Mouse (Mus musculus): ENCODE measurements around the gene Sacm1l. TPM values are rescaled to one million over a fixed set of nuclear protein-coding genes. Genes with fewer than 3 reads are reported as not detected.

Sacm1l gene
- polyA plus RNA-seq, 1 experiment from 2014 or later: 57.4 TPM

- Histone ChIP-seq H3K9ac (replicated peaks) (no peak overlapping the region), H3K36me3 (no peaks in the 10 kb centered on the region), H3K4me1 (peaks cover 8% of the 10 kb centered on the region), H3K27me3 (replicated peaks) (no peaks in the 10 kb centered on the region), H3K4me2 (no peak overlapping the region), H3K4me3 (replicated peaks) (no peak overlapping the region), H3K9me3 (replicated peaks) (no peaks in the 10 kb centered on the region), H3K27ac (replicated peaks) (peak overlapping the region; percentile 68; the same call in 1 of the 2 replicates)
- peak; percentile 78; the same call in 1 of the 2 replicates for ATAC-seq (ENCODE audit: low FRiP score)
- 65% methylated on average over 8 of the region's 8 CpGs for WGBS
Measured at GRCm38 (mm10) chr9:123509638-123510604, 19.6 kb upstream of the Sacm1l start.

- ATAC-seq (ENCODE audit: low FRiP score): no peak
- no peaks in the 10 kb centered on the region for H3K36me3 ChIP-seq
- H3K9ac ChIP-seq (replicated peaks): no peak overlapping the region
- H3K9me3 ChIP-seq (replicated peaks): no peaks in the 10 kb centered on the region
- H3K27me3 ChIP-seq (replicated peaks): no peaks in the 10 kb centered on the region
- peaks cover 8% of the 10 kb centered on the region for H3K4me1 ChIP-seq
- H3K27ac ChIP-seq (replicated peaks): no peak overlapping the region
- WGBS: 92% methylated on average over 5 of the region's 5 CpGs
- H3K4me3 ChIP-seq (replicated peaks): no peak overlapping the region
- H3K4me2 ChIP-seq: no peak overlapping the region
Measured at GRCm38 (mm10) chr9:123510926-123511325, 18.6 kb upstream of the Sacm1l start.

- WGBS: 85% methylated on average over 2 of the region's 2 CpGs
- Histone ChIP-seq H3K9me3 (replicated peaks) (no peaks in the 10 kb centered on the region), H3K27ac (replicated peaks) (no peak overlapping the region), H3K9ac (replicated peaks) (no peak overlapping the region), H3K4me3 (replicated peaks) (no peak overlapping the region), H3K4me2 (no peak overlapping the region), H3K36me3 (peaks cover 7% of the 10 kb centered on the region; the same call in 1 of the 2 replicates), H3K27me3 (replicated peaks) (no peaks in the 10 kb centered on the region), H3K4me1 (peaks cover 8% of the 10 kb centered on the region)
- ATAC-seq (ENCODE audit: low FRiP score): no peak
Measured at GRCm38 (mm10) chr9:123512482-123512881, 17.1 kb upstream of the Sacm1l start.

GRCm38 (mm10) chr9:123515087-123515486, 14.5 kb upstream of the Sacm1l start:
- no peak for ATAC-seq (ENCODE audit: low FRiP score)
- Histone ChIP-seq H3K4me3 (replicated peaks) (no peak overlapping the region), H3K36me3 (peaks cover 19% of the 10 kb centered on the region), H3K4me2 (no peak overlapping the region), H3K9me3 (replicated peaks) (no peaks in the 10 kb centered on the region), H3K27ac (replicated peaks) (no peak overlapping the region), H3K4me1 (peaks cover 3% of the 10 kb centered on the region), H3K9ac (replicated peaks) (no peak overlapping the region), H3K27me3 (replicated peaks) (no peaks in the 10 kb centered on the region)
- 89% methylated on average over 2 of the region's 2 CpGs for WGBS

- whole genome bisulfite sequencing: 91% methylated on average over 7 of the region's 7 CpGs
- Histone ChIP-seq H3K4me1 (no peaks in the 10 kb centered on the region), H3K4me2 (no peak overlapping the region), H3K36me3 (peaks cover 19% of the 10 kb centered on the region), H3K27ac (replicated peaks) (no peak overlapping the region), H3K4me3 (replicated peaks) (no peak overlapping the region), H3K27me3 (replicated peaks) (no peaks in the 10 kb centered on the region), H3K9ac (replicated peaks) (no peak overlapping the region), H3K9me3 (replicated peaks) (no peaks in the 10 kb centered on the region)
- no peak for ATAC-seq (ENCODE audit: low FRiP score)
Measured at GRCm38 (mm10) chr9:123516641-123517385, 12.7 kb upstream of the Sacm1l start.

- 88% methylated on average over 13 of the region's 13 CpGs for WGBS
- ATAC-seq (ENCODE audit: low FRiP score): no peak
- Histone ChIP-seq H3K4me3 (replicated peaks) (no peak overlapping the region), H3K9ac (replicated peaks) (no peak overlapping the region), H3K4me1 (no peaks in the 10 kb centered on the region), H3K27ac (replicated peaks) (no peak overlapping the region), H3K27me3 (replicated peaks) (no peaks in the 10 kb centered on the region), H3K4me2 (no peak overlapping the region), H3K36me3 (peaks cover 19% of the 10 kb centered on the region), H3K9me3 (replicated peaks) (no peaks in the 10 kb centered on the region)
Measured at GRCm38 (mm10) chr9:123518969-123519894, 10.3 kb upstream of the Sacm1l start.

GRCm38 (mm10) chr9:123520735-123521134, 8.8 kb upstream of the Sacm1l start:
- Histone ChIP-seq H3K36me3 (peaks cover 19% of the 10 kb centered on the region), H3K9ac (replicated peaks) (no peak overlapping the region), H3K4me2 (no peak overlapping the region), H3K9me3 (replicated peaks) (no peaks in the 10 kb centered on the region), H3K4me3 (replicated peaks) (no peak overlapping the region), H3K4me1 (peaks cover 4% of the 10 kb centered on the region), H3K27ac (replicated peaks) (no peak overlapping the region), H3K27me3 (replicated peaks) (no peaks in the 10 kb centered on the region)
- no peak for ATAC-seq (ENCODE audit: low FRiP score)
- WGBS: 88% methylated on average over 3 of the region's 3 CpGs

GRCm38 (mm10) chr9:123523676-123524075, 5.9 kb upstream of the Sacm1l start:
- Histone ChIP-seq H3K27ac (replicated peaks) (no peak overlapping the region), H3K36me3 (peaks cover 12% of the 10 kb centered on the region), H3K9me3 (replicated peaks) (no peaks in the 10 kb centered on the region), H3K4me1 (peaks cover 15% of the 10 kb centered on the region), H3K4me3 (replicated peaks) (no peak overlapping the region), H3K4me2 (no peak overlapping the region), H3K27me3 (replicated peaks) (no peaks in the 10 kb centered on the region), H3K9ac (replicated peaks) (no peak overlapping the region)
- 26% methylated on average over 3 of the region's 3 CpGs for WGBS
- no peak for ATAC-seq (ENCODE audit: low FRiP score)

GRCm38 (mm10) chr9:123525095-123525494, 4.5 kb upstream of the Sacm1l start:
- H3K27me3 ChIP-seq (replicated peaks): no peaks in the 10 kb centered on the region
- H3K36me3 ChIP-seq: no peaks in the 10 kb centered on the region
- no peak for ATAC-seq (ENCODE audit: low FRiP score)
- H3K4me3 ChIP-seq (replicated peaks): no peak overlapping the region
- no peak overlapping the region; the same call in 1 of the 2 replicates for H3K27ac ChIP-seq (replicated peaks)
- 2% methylated on average over 1 of the region's 1 CpGs for WGBS
- H3K4me1 ChIP-seq: peaks cover 15% of the 10 kb centered on the region
- no peaks in the 10 kb centered on the region for H3K9me3 ChIP-seq (replicated peaks)
- H3K4me2 ChIP-seq: no peak overlapping the region
- H3K9ac ChIP-seq (replicated peaks): no peak overlapping the region

- no peaks in the 10 kb centered on the region for H3K36me3 ChIP-seq
- H3K4me3 ChIP-seq (replicated peaks): no peak overlapping the region
- WGBS: 82% methylated on average over 5 of the region's 5 CpGs
- ATAC-seq (ENCODE audit: low FRiP score): no peak
- H3K4me2 ChIP-seq: no peak overlapping the region
- H3K9ac ChIP-seq (replicated peaks): no peak overlapping the region
- no peak overlapping the region for H3K27ac ChIP-seq (replicated peaks)
- H3K27me3 ChIP-seq (replicated peaks): no peaks in the 10 kb centered on the region
- peaks cover 28% of the 10 kb centered on the region for H3K4me1 ChIP-seq
- H3K9me3 ChIP-seq (replicated peaks): no peaks in the 10 kb centered on the region
Measured at GRCm38 (mm10) chr9:123526502-123526901, 3.1 kb upstream of the Sacm1l start.

All from neural tube, embryonic 15.5 days (tissue).